Mouse (Mus musculus) hindbrain, embryonic 13.5 days (tissue): ENCODE measurements around the gene Ppp2r5d. TPM values are rescaled to one million over a fixed set of nuclear protein-coding genes. Genes with fewer than 3 reads are reported as not detected.

Experiments
- ATAC-seq: fragments of 200-750 bp; cut with Nextera tagmentation; 2 replicates; pipeline ENCODE4 v1.8.0; 2017; ENCODE audit warnings: moderate TSS enrichment; ENCODE audit not compliant: low FRiP score
- H3K27ac ChIP-seq: fragments of 300-500 bp; sonication (generic); 2 replicates; pipeline ENCODE4 v1.5.1; 2015; ENCODE audit warnings: inconsistent platforms, mild to moderate bottlenecking, moderate library complexity
- H3K27me3 ChIP-seq: fragments of 300-500 bp; sonication (generic); 2 replicates; pipeline ENCODE4 v1.6.1; 2015; ENCODE audit warnings: mild to moderate bottlenecking, inconsistent platforms
- H3K36me3 ChIP-seq: fragments of 300-500 bp; sonication (generic); 2 replicates; pipeline ENCODE4 v1.6.1; 2015; ENCODE audit warnings: mild to moderate bottlenecking, inconsistent platforms
- H3K4me1 ChIP-seq: fragments of 300-500 bp; sonication (generic); replicated peaks from 2 replicates; pipeline ENCODE4 v1.6.1; 2015; ENCODE audit warnings: inconsistent platforms
- H3K4me2 ChIP-seq: fragments of 300-500 bp; sonication (generic); 2 replicates; pipeline ENCODE4 v1.6.1; 2015; ENCODE audit warnings: inconsistent platforms, mild to moderate bottlenecking, moderate library complexity
- H3K4me3 ChIP-seq: fragments of 300-500 bp; sonication (generic); 2 replicates; pipeline ENCODE4 v1.5.1; 2015; ENCODE audit warnings: mild to moderate bottlenecking, inconsistent platforms
- H3K9ac ChIP-seq: fragments of 300-500 bp; sonication (generic); 2 replicates; pipeline ENCODE4 v1.6.1; 2015; ENCODE audit warnings: mild to moderate bottlenecking, inconsistent platforms
- H3K9me3 ChIP-seq: fragments of 300-500 bp; sonication (generic); 2 replicates; pipeline ENCODE4 v1.6.1; 2016; ENCODE audit warnings: inconsistent platforms
- WGBS: fragments of 180-500 bp; shearing (Covaris S2); methylation state at CpG from one replicate; pipeline ENCODE4 v1.1.7; 2015; 5-methylcytosine and 5-hydroxymethylcytosine counted together
- polyA plus RNA-seq: library from polyadenylated mRNA; unstranded; fragments of >200 nt; fragmentation: Nextera tagmentation; extraction: Ambion mirVana; gene quantifications from 2 replicates; pipeline ENCODE4 v1.2.1, GENCODE M21; 2015

Ppp2r5d gene
- polyA plus RNA-seq, 1 experiment from 2014 or later: 78.2 TPM

DNA sequence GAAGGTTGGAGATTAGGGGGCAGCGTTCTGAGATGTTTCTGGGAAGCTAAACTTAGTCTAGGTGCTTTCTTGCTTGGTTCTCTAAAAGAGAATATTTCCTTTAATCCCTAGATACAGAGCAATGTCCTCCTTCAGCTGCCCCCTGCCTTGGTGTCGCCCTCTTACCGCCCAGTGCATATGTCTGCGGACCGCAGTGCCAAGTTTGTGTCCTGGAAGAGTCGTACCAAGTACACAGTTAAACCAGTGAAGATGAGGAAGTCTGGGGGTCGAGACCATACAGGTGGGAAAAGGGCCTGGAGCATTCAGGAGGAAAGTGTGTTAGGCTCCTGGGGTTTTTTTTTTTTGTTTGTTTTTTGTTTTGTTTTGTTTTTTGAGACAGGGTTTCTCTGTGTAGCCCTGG is 57.6 kb downstream of the Ppp2r5d start:
- 95% methylated on average over 7 of the region's 7 CpGs for WGBS
- ATAC-seq: no peak
- H3K27ac ChIP-seq: no peak overlapping the region
- H3K36me3 ChIP-seq: peaks cover 10% of the 10 kb centered on the region; the same call in 1 of the 2 replicates
- peak overlapping the region; percentile 88 for H3K4me2 ChIP-seq
- no peaks in the 10 kb centered on the region for H3K27me3 ChIP-seq
- no peaks in the 10 kb centered on the region for H3K9me3 ChIP-seq
- H3K4me1 ChIP-seq: peaks cover 59% of the 10 kb centered on the region
- H3K9ac ChIP-seq: peak overlapping the region; percentile 83; the same call in 1 of the 2 replicates
- H3K4me3 ChIP-seq: peak overlapping the region; percentile 75; the same call in 1 of the 2 replicates

DNA sequence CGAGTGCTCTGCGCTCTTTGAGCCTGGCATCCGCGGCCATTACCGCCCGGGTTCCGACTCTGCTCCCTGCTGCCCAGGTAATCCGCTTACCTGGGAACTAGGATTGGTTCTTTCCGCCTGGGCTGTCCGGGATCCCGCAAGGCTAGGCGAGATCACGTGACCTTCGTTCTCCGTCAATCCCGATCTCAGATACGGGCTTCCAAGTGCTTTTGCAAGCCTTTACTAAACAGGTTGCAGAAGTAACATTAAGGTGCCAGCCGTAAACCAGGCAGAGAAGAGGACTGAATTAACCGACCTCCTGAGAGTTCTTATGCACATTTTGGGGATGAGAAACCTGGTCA is 58.6 kb downstream of the Ppp2r5d start:
- Histone ChIP-seq H3K27me3 (no peaks in the 10 kb centered on the region), H3K27ac (peak overlapping the region; percentile 92), H3K36me3 (peaks cover 20% of the 10 kb centered on the region), H3K4me2 (peak overlapping the region; percentile 88), H3K4me3 (peak overlapping the region; percentile 75), H3K9ac (peak overlapping the region; percentile 83), H3K4me1 (peaks cover 49% of the 10 kb centered on the region), H3K9me3 (no peaks in the 10 kb centered on the region)
- WGBS: under 1% methylated on average over 19 of the region's 19 CpGs
- no peak for ATAC-seq

DNA sequence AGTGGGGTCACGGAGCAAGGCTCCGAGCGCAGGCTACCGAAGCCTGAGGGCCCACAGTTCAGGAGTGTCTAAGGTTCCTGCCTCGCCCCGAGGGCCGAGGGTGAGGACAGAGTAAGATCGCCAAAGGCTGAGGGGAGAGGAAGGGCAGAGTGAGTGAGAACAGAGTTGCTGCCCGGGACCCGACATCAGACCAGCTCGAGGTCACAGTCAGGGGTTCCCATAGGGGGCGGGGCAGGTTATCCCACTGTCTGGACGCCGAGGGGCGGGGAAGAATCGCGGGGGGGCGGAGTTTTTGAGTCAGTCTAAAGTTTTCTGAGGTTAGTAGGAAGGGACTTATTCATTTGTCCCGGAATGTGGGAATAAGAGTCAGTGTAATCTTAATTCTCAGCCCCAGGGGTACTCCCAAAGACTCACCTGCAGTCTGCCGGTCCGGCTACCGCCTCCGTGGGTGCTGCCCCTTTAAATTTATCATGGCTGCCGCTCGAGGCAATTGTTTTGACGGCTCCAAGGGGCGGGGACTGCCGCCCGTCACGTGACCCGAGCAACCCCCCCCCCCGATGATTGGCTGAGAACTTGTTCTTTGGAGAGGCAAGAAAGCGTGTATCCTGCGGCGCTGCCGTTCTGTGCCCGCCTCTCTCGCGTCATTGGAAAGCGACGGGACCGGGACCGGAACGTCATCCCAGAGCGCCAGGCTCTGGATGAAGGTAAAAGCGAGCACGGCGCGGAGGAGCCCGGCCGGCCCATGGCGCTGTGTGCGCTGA is 59.2 kb downstream of the Ppp2r5d start, which contains the start of the genes Klc4 and Mrpl2:
Klc4 (minus strand) TSS at position 462 of the 761 bp plus-strand sequence.
Mrpl2 (plus strand) TSS at position 669 of the 761 bp plus-strand sequence.
- Histone ChIP-seq H3K9me3 (no peaks in the 10 kb centered on the region), H3K36me3 (peaks cover 25% of the 10 kb centered on the region), H3K27me3 (no peaks in the 10 kb centered on the region), H3K9ac (peak within 1 kb of the TSS; percentile 89), H3K4me3 (peak within 1 kb of the TSS; percentile 75), H3K4me2 (peak within 1 kb of the TSS; percentile 88), H3K4me1 (peaks cover 44% of the 10 kb centered on the region), H3K27ac (peak within 1 kb of the TSS; percentile 92)
- ATAC-seq: peak; percentile 66
- WGBS: under 1% methylated on average over 53 of the region's 53 CpGs

DNA sequence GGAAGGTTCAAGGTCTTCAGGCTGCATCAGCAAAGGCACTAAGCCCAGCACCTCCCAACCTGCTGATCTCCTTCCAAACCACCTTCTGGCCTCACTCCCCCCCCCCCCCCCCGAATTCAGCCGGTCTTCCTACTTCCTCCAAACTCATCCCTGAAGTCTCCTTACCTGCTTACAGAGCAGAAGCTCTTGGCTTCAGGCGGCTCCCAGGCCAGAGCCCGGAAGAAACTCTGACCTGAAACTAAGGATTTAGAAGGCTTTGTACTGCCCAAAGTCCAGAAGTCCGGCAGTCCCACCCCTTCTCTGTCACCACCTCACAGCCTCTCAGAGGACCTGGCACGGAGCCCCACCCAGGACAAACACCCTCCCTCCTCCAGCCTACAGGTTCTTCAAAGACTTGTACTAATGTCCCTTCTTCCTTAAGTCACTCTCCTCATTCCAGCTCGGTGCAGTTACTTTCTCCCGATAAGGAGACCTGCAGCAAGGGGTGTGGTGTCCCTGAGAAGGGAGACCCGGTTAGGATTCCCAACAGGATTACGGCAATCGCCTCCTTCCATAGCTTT is 59.9 kb downstream of the Ppp2r5d start:
- peak; percentile 5; the same call in 1 of the 2 replicates for ATAC-seq
- Histone ChIP-seq H3K27me3 (no peaks in the 10 kb centered on the region), H3K36me3 (peaks cover 33% of the 10 kb centered on the region), H3K9ac (peak overlapping the region; percentile 89), H3K4me2 (peak overlapping the region; percentile 88), H3K4me3 (peak overlapping the region; percentile 75), H3K4me1 (peaks cover 39% of the 10 kb centered on the region), H3K9me3 (no peaks in the 10 kb centered on the region), H3K27ac (peak overlapping the region; percentile 52)
- 16% methylated on average over 11 of the region's 11 CpGs for WGBS

DNA sequence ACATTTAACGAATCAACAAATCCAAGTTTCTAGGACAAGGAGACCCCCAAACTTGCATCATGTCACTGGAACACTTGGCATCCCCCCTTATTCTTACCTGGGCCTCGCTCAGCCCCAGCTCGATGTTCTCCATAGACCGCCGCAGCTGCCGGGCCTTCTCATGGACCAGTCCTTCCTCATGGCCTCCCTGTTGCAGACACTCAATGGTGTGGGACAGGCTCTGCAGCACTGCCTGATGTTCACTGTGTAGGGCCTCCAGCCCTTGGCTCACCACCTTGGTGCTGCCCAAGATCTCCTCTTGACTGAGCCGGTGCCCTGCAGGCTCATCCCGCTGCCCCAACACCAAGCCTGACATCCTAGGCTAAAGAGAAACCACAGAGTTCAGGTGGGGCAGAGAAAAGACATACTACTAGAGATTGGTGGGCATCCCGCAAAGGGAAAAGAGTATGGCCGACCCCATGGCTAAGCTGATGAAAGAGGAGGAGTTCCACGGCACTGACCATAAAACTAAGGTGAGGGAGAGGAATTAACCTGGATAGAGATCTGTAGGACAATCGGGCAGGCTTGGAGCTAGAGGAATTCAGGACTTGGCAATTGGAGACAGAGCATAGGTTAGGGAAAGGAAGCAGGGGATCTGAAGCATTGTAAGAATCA is 60.6 kb downstream of the Ppp2r5d start:
- H3K9ac ChIP-seq: peak overlapping the region; percentile 89
- peak overlapping the region; percentile 88 for H3K4me2 ChIP-seq
- no peaks in the 10 kb centered on the region for H3K9me3 ChIP-seq
- WGBS: 93% methylated on average over 12 of the region's 12 CpGs
- peaks cover 32% of the 10 kb centered on the region for H3K4me1 ChIP-seq
- H3K27ac ChIP-seq: no peak overlapping the region
- peak overlapping the region; percentile 75 for H3K4me3 ChIP-seq
- no peaks in the 10 kb centered on the region for H3K27me3 ChIP-seq
- peaks cover 40% of the 10 kb centered on the region for H3K36me3 ChIP-seq
- no peak for ATAC-seq

DNA sequence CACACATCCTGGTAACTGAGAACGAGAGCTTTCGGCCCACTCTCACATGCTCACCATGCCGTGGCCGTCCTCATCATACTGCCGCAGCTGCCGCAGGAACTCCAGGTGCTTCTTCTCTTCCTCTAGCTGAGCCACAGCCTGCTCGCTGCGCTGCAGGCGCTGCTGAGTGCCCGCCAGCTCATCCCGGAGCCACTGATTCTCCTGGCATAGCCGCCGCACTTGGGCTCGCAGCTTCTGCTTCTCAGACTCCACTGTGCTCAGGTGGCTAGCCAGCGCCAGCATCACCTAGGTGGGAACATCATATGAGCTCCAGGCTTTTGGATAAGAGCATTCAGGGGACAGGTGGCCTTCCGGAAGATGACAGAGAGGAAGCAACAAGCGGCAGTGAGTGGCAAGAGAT is 62.9 kb downstream of the Ppp2r5d start:
- no peak overlapping the region for H3K27ac ChIP-seq
- 91% methylated on average over 17 of the region's 17 CpGs for WGBS
- no peak overlapping the region for H3K9ac ChIP-seq
- no peak overlapping the region for H3K4me3 ChIP-seq
- ATAC-seq: no peak
- no peaks in the 10 kb centered on the region for H3K27me3 ChIP-seq
- peaks cover 44% of the 10 kb centered on the region for H3K36me3 ChIP-seq
- peaks cover 31% of the 10 kb centered on the region for H3K4me1 ChIP-seq
- H3K4me2 ChIP-seq: no peak overlapping the region
- H3K9me3 ChIP-seq: no peaks in the 10 kb centered on the region

DNA sequence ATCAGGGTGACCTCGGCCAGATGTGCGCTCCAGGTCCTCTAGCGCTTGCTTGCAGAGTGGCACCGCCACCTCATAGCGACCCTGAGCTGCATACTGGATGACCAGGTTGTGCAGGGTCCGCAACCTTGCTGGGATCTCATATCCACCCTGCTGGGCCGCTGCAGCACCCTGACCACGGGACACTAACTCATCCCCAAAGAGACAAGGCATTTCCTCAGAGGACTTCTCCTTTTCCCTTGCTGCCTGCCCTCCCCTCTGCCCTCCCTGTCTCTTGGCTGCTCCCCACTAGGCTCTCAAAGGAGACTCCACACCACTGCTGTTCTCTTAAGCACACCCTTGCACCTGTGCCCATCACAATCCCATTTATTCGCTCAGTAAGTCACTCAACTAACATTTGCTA is 65.0 kb downstream of the Ppp2r5d start:
- Histone ChIP-seq H3K9me3 (no peaks in the 10 kb centered on the region), H3K4me3 (no peak overlapping the region), H3K27me3 (no peaks in the 10 kb centered on the region), H3K4me1 (peaks cover 26% of the 10 kb centered on the region), H3K9ac (no peak overlapping the region), H3K4me2 (no peak overlapping the region), H3K36me3 (peaks cover 61% of the 10 kb centered on the region), H3K27ac (no peak overlapping the region)
- ATAC-seq: no peak
- 87% methylated on average over 9 of the region's 9 CpGs for WGBS

DNA sequence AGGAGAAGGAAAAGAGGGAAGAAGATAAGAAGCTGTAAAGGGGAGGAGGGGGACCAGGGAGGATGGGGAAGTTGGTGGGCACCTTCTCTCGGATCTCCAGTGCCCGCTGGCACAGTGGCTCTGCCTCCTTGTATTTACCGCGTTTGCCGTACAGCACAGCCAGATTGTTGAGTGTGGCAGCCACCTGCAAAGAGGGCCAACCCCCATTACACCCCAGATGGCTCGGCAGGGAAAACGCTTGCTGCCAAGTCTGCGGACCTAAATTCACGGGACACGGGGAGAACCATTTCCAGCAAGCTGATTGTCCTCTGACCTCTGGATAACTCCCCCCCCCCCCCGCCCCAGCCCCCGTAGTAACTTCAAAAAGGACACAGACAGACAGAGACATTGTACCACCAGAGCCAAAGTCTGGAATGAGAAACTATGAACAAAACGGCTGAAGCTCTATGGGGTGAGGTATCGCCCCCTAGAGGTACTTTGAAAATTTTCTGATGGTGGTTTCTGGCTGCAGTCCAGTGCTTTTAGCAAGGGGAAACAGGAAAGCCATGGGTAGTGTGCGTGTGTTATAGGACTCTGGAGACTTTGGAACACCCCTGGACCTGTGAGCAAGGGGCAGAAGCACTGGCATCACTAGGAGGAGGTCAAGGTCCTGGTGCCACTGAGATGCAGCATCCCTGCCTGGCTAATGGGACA is 67.9 kb downstream of the Ppp2r5d start:
- Histone ChIP-seq H3K9ac (0 out of 2 replicates have a peak overlapping the region, but pooled peaks have one; percentile 46), H3K27me3 (no peaks in the 10 kb centered on the region), H3K4me2 (peak overlapping the region; percentile 25; the same call in 1 of the 2 replicates), H3K4me3 (no peak overlapping the region), H3K27ac (peak overlapping the region; percentile 35; the same call in 1 of the 2 replicates), H3K36me3 (peaks cover 80% of the 10 kb centered on the region), H3K4me1 (peaks cover 8% of the 10 kb centered on the region; the same call in 1 of the 2 replicates), H3K9me3 (no peaks in the 10 kb centered on the region)
- WGBS: 17% methylated on average over 15 of the region's 15 CpGs
- peak; percentile 22; the same call in 1 of the 2 replicates for ATAC-seq

Other genes starting within 250 kb of the Ppp2r5d start
- gene Ttbk1, start 217.4 kb downstream of the Ppp2r5d start, polyA plus RNA-seq: 4.6 and 4.7 TPM in 2 replicates
- 20.4 and 21.8 TPM in 2 replicates for gene Dnph1, start 208.4 kb downstream of the Ppp2r5d start, polyA plus RNA-seq
- gene Cul9, start 158.7 kb downstream of the Ppp2r5d start, polyA plus RNA-seq: 17.1 and 21.6 TPM in 2 replicates
- 4.6 and 4.8 TPM in 2 replicates for gene Srf, start 148.9 kb downstream of the Ppp2r5d start, polyA plus RNA-seq
- gene Ptk7, start 75.6 kb downstream of the Ppp2r5d start, polyA plus RNA-seq: 39.9 and 40.7 TPM in 2 replicates
- gene Klc4, start 59.1 kb downstream of the Ppp2r5d start, polyA plus RNA-seq: 45.1 and 45.9 TPM in 2 replicates
- gene Mrpl2, start 58.9 kb downstream of the Ppp2r5d start, polyA plus RNA-seq: 73.5 and 75.6 TPM in 2 replicates
- gene Cul7, start 54.8 kb downstream of the Ppp2r5d start, polyA plus RNA-seq: 40.0 and 41.2 TPM in 2 replicates
- gene Rrp36, start 30.8 kb downstream of the Ppp2r5d start, polyA plus RNA-seq: 52.3 and 56.2 TPM in 2 replicates
- 257 and 261 TPM in 2 replicates for gene Mea1, start 26.3 kb downstream of the Ppp2r5d start, polyA plus RNA-seq
- 162 and 164 TPM in 2 replicates for gene Klhdc3, start 24.2 kb downstream of the Ppp2r5d start, polyA plus RNA-seq
- 24.4 and 24.7 TPM in 2 replicates for gene Pex6, start 6.4 kb upstream of the Ppp2r5d start, polyA plus RNA-seq
- 0.90 and 1.5 TPM in 2 replicates for gene Gnmt, start 24.1 kb upstream of the Ppp2r5d start, polyA plus RNA-seq
- 66.1 and 67.1 TPM in 2 replicates for gene Cnpy3, start 47.1 kb upstream of the Ppp2r5d start, polyA plus RNA-seq
- 0.26 and 0.40 TPM in 2 replicates for gene Ptcra, start 58.6 kb upstream of the Ppp2r5d start, polyA plus RNA-seq
- 49.4 and 58.4 TPM in 2 replicates for gene 2310039H08Rik, start 67.5 kb upstream of the Ppp2r5d start, polyA plus RNA-seq
- 92.8 and 113 TPM in 2 replicates for gene Rpl7l1, start 77.6 kb upstream of the Ppp2r5d start, polyA plus RNA-seq
- 5.9 and 7.8 TPM in 2 replicates for gene Bicral, start 153.4 kb upstream of the Ppp2r5d start, polyA plus RNA-seq
- 58.7 and 63.7 TPM in 2 replicates for gene Tbcc, start 185.6 kb upstream of the Ppp2r5d start, polyA plus RNA-seq
- gene Prph2, start 205.3 kb upstream of the Ppp2r5d start, polyA plus RNA-seq: not detected in 2 replicates